Mouse (Mus musculus) cerebellum, postnatal 14 days (tissue): Measurements from ENCODE around the gene Rpl36-ps4.

ENCODE experiments used
- DNase-seq, 2 experiments: peaks; one replicate each; pipeline ENCODE4 v3.0.0; 2021; ENCODE audit warnings: mixed read lengths in 2 of 2

Gene Rpl36-ps4

GRCm38 (mm10) chr17:87920677-87921076, at the start of gene Rpl36-ps4:
Rpl36-ps4 (plus strand) TSS chr17:87920977.
- DNase-seq: no peak

- peak in 1 of 2 experiments; percentile 20 for DNase-seq
These were observed 49.2 kb upstream of the Rpl36-ps4 start for GRCm38 (mm10) chr17:87871461-87872126.

- peak; percentile 87 to 91 for DNase-seq
These were observed 48.5 kb upstream of the Rpl36-ps4 start for GRCm38 (mm10) chr17:87872286-87872685.

GRCm38 (mm10) chr17:87873456-87873855, 47.3 kb upstream of the Rpl36-ps4 start:
- DNase-seq: peak in 1 of 2 experiments; percentile 15

GRCm38 (mm10) chr17:87873943-87874342, 46.8 kb upstream of the Rpl36-ps4 start:
- DNase-seq: peak in 1 of 2 experiments; percentile 6

GRCm38 (mm10) chr17:87875346-87875920, 45.3 kb upstream of the Rpl36-ps4 start:
- peak in 1 of 2 experiments; percentile 1 for DNase-seq

GRCm38 (mm10) chr17:87876295-87877000, 44.3 kb upstream of the Rpl36-ps4 start:
- peak in 1 of 2 experiments; percentile 21 for DNase-seq

- DNase-seq: peak; percentile 61 to 70
These were observed 43.3 kb upstream of the Rpl36-ps4 start for GRCm38 (mm10) chr17:87877207-87878073.

- DNase-seq: peak in 1 of 2 experiments; percentile 4
These were observed 42.0 kb upstream of the Rpl36-ps4 start for GRCm38 (mm10) chr17:87878556-87879483.

GRCm38 (mm10) chr17:87879484-87880225, 41.1 kb upstream of the Rpl36-ps4 start:
- DNase-seq: peak; percentile 25 to 35

GRCm38 (mm10) chr17:87882594-87882993, 38.2 kb upstream of the Rpl36-ps4 start:
- peak; percentile 66 to 72 for DNase-seq

GRCm38 (mm10) chr17:87897175-87897574, 23.6 kb upstream of the Rpl36-ps4 start:
- DNase-seq: no peak

GRCm38 (mm10) chr17:87900677-87901076, 20.1 kb upstream of the Rpl36-ps4 start:
- no peak for DNase-seq

- no peak for DNase-seq
These were observed 19.6 kb upstream of the Rpl36-ps4 start for GRCm38 (mm10) chr17:87901163-87901562.

GRCm38 (mm10) chr17:87903213-87903612, 17.6 kb upstream of the Rpl36-ps4 start:
- DNase-seq: peak in 1 of 2 experiments; percentile 5

- DNase-seq: no peak
These were observed 17.1 kb upstream of the Rpl36-ps4 start for GRCm38 (mm10) chr17:87903725-87904124.

- DNase-seq: no peak
These were observed 5.4 kb upstream of the Rpl36-ps4 start for GRCm38 (mm10) chr17:87915386-87915785.

GRCm38 (mm10) chr17:87918121-87918520, 2.7 kb upstream of the Rpl36-ps4 start:
- no peak for DNase-seq

- DNase-seq: no peak
These were observed 13.5 kb downstream of the Rpl36-ps4 start for GRCm38 (mm10) chr17:87934326-87934725.

GRCm38 (mm10) chr17:87934736-87935135, 14.0 kb downstream of the Rpl36-ps4 start:
- no peak for DNase-seq

- DNase-seq: no peak
These were observed 15.4 kb downstream of the Rpl36-ps4 start for GRCm38 (mm10) chr17:87936156-87936555.
